Mouse (Mus musculus) mouse trophoblast stem cell (cell line): Measurements from ENCODE around the gene Prrc2c.

ENCODE experiments used
- in situ Hi-C, 2 experiments: fragments of 300-500 bp; cut with MseI, MboI; formaldehyde crosslinking; loops; 2 replicates in 1 of 2; 3 replicates in 1 of 2; pipeline ENCODE4 v1.15.1; 2025

Prrc2c gene

GRCm38 (mm10) chr1:162693721-162694120, 46.6 kb downstream of the Prrc2c start:
- in situ Hi-C loops = no loop called here

- in situ Hi-C loops = loop anchor here (10.0 kb wide), 3 partner anchors 91 to 121 kb away; partner anchors contain the start of genes Mettl13 (in 1 of the 2) and Vamp4 (in 1 of the 2)
Measured at GRCm38 (mm10) chr1:162665486-162666174, 74.7 kb downstream of the Prrc2c start.

GRCm38 (mm10) chr1:162664826-162665475, 75.4 kb downstream of the Prrc2c start:
- in situ Hi-C loops = loop anchor here (10.0 kb wide), 3 partner anchors 90 to 120 kb away; partner anchors contain the start of genes Mettl13 (in 1 of the 2) and Vamp4 (in 1 of the 2)

GRCm38 (mm10) chr1:162660276-162660860, 80.0 kb downstream of the Prrc2c start:
- in situ Hi-C loops = loop anchor here (10.0 kb wide), 3 partner anchors 86 to 116 kb away; partner anchors contain the start of genes Mettl13 (in 1 of the 2) and Vamp4 (in 1 of the 2)

- in situ Hi-C loops = loop anchor here in 1 of 2 experiments (10.0 kb wide), 1 partner anchor 293 kb away; no protein-coding TSS in a partner anchor
Measured at GRCm38 (mm10) chr1:162658119-162658518, 82.2 kb downstream of the Prrc2c start, which contains the start of gene Myocos. Myocos (minus strand) TSS chr1:162658219.

- in situ Hi-C loops = loop anchor here in 1 of 2 experiments (25.0 kb wide), 1 partner anchor 286 kb away; no protein-coding TSS in a partner anchor
Measured at GRCm38 (mm10) chr1:162648416-162648815, 91.9 kb downstream of the Prrc2c start.

- in situ Hi-C loops = loop anchor here in 1 of 2 experiments (25.0 kb wide), 1 partner anchor 284 kb away; no protein-coding TSS in a partner anchor
Measured at GRCm38 (mm10) chr1:162646083-162646686, 94.2 kb downstream of the Prrc2c start.

- in situ Hi-C loops = loop anchor here in 1 of 2 experiments (25.0 kb wide), 1 partner anchor 281 kb away; no protein-coding TSS in a partner anchor
Measured at GRCm38 (mm10) chr1:162643752-162644151, 96.6 kb downstream of the Prrc2c start.

GRCm38 (mm10) chr1:162642591-162642990, 97.8 kb downstream of the Prrc2c start:
- in situ Hi-C loops = loop anchor here in 1 of 2 experiments (25.0 kb wide), 1 partner anchor 280 kb away; no protein-coding TSS in a partner anchor

- in situ Hi-C loops = loop anchor here in 1 of 2 experiments (25.0 kb wide), 1 partner anchor 278 kb away; no protein-coding TSS in a partner anchor
Measured at GRCm38 (mm10) chr1:162639861-162640260, 100.5 kb downstream of the Prrc2c start.

GRCm38 (mm10) chr1:162639051-162639750, 101.2 kb downstream of the Prrc2c start, which contains the start of gene Myoc:
Myoc (plus strand) TSS chr1:162639155.
- in situ Hi-C loops = loop anchor here in 1 of 2 experiments (25.0 kb wide), 1 partner anchor 277 kb away; no protein-coding TSS in a partner anchor

- in situ Hi-C loops = loop anchor here in 1 of 2 experiments (25.0 kb wide), 1 partner anchor 276 kb away; no protein-coding TSS in a partner anchor
Measured at GRCm38 (mm10) chr1:162638535-162638934, 101.8 kb downstream of the Prrc2c start.

- in situ Hi-C loops = loop anchor here in 1 of 2 experiments (25.0 kb wide), 1 partner anchor 274 kb away; no protein-coding TSS in a partner anchor
Measured at GRCm38 (mm10) chr1:162636516-162636915, 103.8 kb downstream of the Prrc2c start.

GRCm38 (mm10) chr1:162635291-162635931, 104.9 kb downstream of the Prrc2c start:
- in situ Hi-C loops = loop anchor here in 1 of 2 experiments (25.0 kb wide), 1 partner anchor 273 kb away; no protein-coding TSS in a partner anchor

- in situ Hi-C loops = loop anchor here in 1 of 2 experiments (25.0 kb wide), 1 partner anchor 266 kb away; no protein-coding TSS in a partner anchor
Measured at GRCm38 (mm10) chr1:162628326-162628725, 112.0 kb downstream of the Prrc2c start.

GRCm38 (mm10) chr1:162627821-162628220, 112.5 kb downstream of the Prrc2c start:
- in situ Hi-C loops = loop anchor here in 1 of 2 experiments (25.0 kb wide), 1 partner anchor 266 kb away; no protein-coding TSS in a partner anchor

GRCm38 (mm10) chr1:162625229-162625628, 115.1 kb downstream of the Prrc2c start:
- in situ Hi-C loops = loop anchor here in 1 of 2 experiments (25.0 kb wide), 1 partner anchor 263 kb away; no protein-coding TSS in a partner anchor

- in situ Hi-C loops = no loop called here
Measured at GRCm38 (mm10) chr1:162623895-162624294, 116.5 kb downstream of the Prrc2c start.
